Mouse (Mus musculus) erythroblast, embryonic 14.5 days (primary cell): ENCODE measurements around the gene Kif17.

Experiments used
- GATA1 ChIP-seq: IDR thresholded peaks from 2 replicates; pipeline ENCODE4 v1.6.1; 2012; ENCODE audit warnings: low read length, inconsistent platforms, mixed read lengths
- TAL1 ChIP-seq: IDR thresholded peaks from 3 replicates; pipeline ENCODE4 v1.6.1; 2012; ENCODE audit warnings: low read length, inconsistent platforms, mixed read lengths

- TF ChIP-seq TAL1 (no peak), GATA1 (no peak)
These were observed 43.8 kb downstream of the Kif17 start for GRCm38 (mm10) chr4:138293949-138294550.
